Mouse (Mus musculus): ENCODE measurements around the gene Fam240a. TPM values are rescaled to one million over a fixed set of nuclear protein-coding genes. Genes with fewer than 3 reads are reported as not detected.
A peak's percentile ranks its signal among the peaks of the same experiment; 100 is the strongest.

Gene Fam240a
- polyA plus RNA-seq, 1 experiment from 2014 or later: not detected

- Histone ChIP-seq H3K4me2 (replicated peaks; ENCODE audit: low read depth, low read length) (no peak overlapping the region), H3K9me3 (ENCODE audit: control insufficient read depth, low read length) (no peaks in the 10 kb centered on the region), H3K36me3 (ENCODE audit: control insufficient read depth, insufficient read depth, low read length) (no peaks in the 10 kb centered on the region), H3K27ac (ENCODE audit: low read depth, low read length) (no peak overlapping the region), H3K4me1 (replicated peaks; ENCODE audit: control insufficient read depth, insufficient read depth, low read length) (no peaks in the 10 kb centered on the region), H3K9ac (ENCODE audit: low read depth, low read length) (no peak overlapping the region), H3K27me3 (ENCODE audit: control insufficient read depth, insufficient read depth, low read length) (no peaks in the 10 kb centered on the region), H3K4me3 (ENCODE audit: low read depth, low read length) (no peak overlapping the region)
- WGBS: 91% methylated on average over 4 of the region's 4 CpGs
- ATAC-seq (ENCODE audit: low FRiP score) (no peak), DNase-seq (ENCODE audit: low spot score) (no peak)
Measured at GRCm38 (mm10) chr9:110907838-110908630, 8.6 kb downstream of the Fam240a start.

- H3K4me1 ChIP-seq (replicated peaks; ENCODE audit: control insufficient read depth, insufficient read depth, low read length): no peaks in the 10 kb centered on the region
- ATAC-seq (ENCODE audit: low FRiP score): no peak
Measured at GRCm38 (mm10) chr9:110907201-110907837, 9.3 kb downstream of the Fam240a start.

GRCm38 (mm10) chr9:110902271-110902670, 14.4 kb downstream of the Fam240a start:
- H3K4me3 ChIP-seq (ENCODE audit: low read depth, low read length): no peak overlapping the region
- ATAC-seq (ENCODE audit: low FRiP score) (no peak), DNase-seq (ENCODE audit: low spot score) (no peak)
- H3K36me3 ChIP-seq (ENCODE audit: control insufficient read depth, insufficient read depth, low read length): no peaks in the 10 kb centered on the region
- H3K4me1 ChIP-seq (replicated peaks; ENCODE audit: control insufficient read depth, insufficient read depth, low read length): no peaks in the 10 kb centered on the region
- WGBS: 87% methylated on average over 4 of the region's 4 CpGs
- no peak overlapping the region for H3K4me2 ChIP-seq (replicated peaks; ENCODE audit: low read depth, low read length)
- H3K27ac ChIP-seq (ENCODE audit: low read depth, low read length): no peak overlapping the region
- H3K9ac ChIP-seq (ENCODE audit: low read depth, low read length): no peak overlapping the region
- H3K9me3 ChIP-seq (ENCODE audit: control insufficient read depth, low read length): no peaks in the 10 kb centered on the region
- no peaks in the 10 kb centered on the region for H3K27me3 ChIP-seq (ENCODE audit: control insufficient read depth, insufficient read depth, low read length)

More at GRCm38 (mm10) chr9:110907201-110907837, 9.3 kb downstream of the Fam240a start:
- Histone ChIP-seq H3K27ac (ENCODE audit: low read depth, low read length) (no peak overlapping the region), H3K27me3 (ENCODE audit: control insufficient read depth, insufficient read depth, low read length) (no peaks in the 10 kb centered on the region), H3K9ac (ENCODE audit: low read depth, low read length) (no peak overlapping the region), H3K36me3 (ENCODE audit: control insufficient read depth, insufficient read depth, low read length) (no peaks in the 10 kb centered on the region), H3K9me3 (ENCODE audit: control insufficient read depth, low read length) (no peaks in the 10 kb centered on the region), H3K4me3 (ENCODE audit: low read depth, low read length) (no peak overlapping the region), H3K4me2 (replicated peaks; ENCODE audit: low read depth, low read length) (no peak overlapping the region)
- DNase-seq (ENCODE audit: low spot score): no peak
- WGBS: 95% methylated on average over 11 of the region's 11 CpGs

- Histone ChIP-seq H3K36me3 (ENCODE audit: control insufficient read depth, insufficient read depth, low read length) (no peaks in the 10 kb centered on the region), H3K9ac (ENCODE audit: low read depth, low read length) (no peak overlapping the region), H3K27ac (ENCODE audit: low read depth, low read length) (no peak overlapping the region), H3K4me3 (ENCODE audit: low read depth, low read length) (no peak overlapping the region), H3K4me1 (replicated peaks; ENCODE audit: control insufficient read depth, insufficient read depth, low read length) (peaks cover 3% of the 10 kb centered on the region; the same call in 1 of the 2 replicates), H3K4me2 (replicated peaks; ENCODE audit: low read depth, low read length) (no peak overlapping the region), H3K27me3 (ENCODE audit: control insufficient read depth, insufficient read depth, low read length) (no peaks in the 10 kb centered on the region), H3K9me3 (ENCODE audit: control insufficient read depth, low read length) (no peaks in the 10 kb centered on the region)
- WGBS: 88% methylated on average over 6 of the region's 6 CpGs
- ATAC-seq (ENCODE audit: low FRiP score) (no peak), DNase-seq (ENCODE audit: low spot score) (no peak)
Measured at GRCm38 (mm10) chr9:110901204-110901603, 15.5 kb downstream of the Fam240a start.

GRCm38 (mm10) chr9:110899451-110900008, 17.1 kb downstream of the Fam240a start:
- Histone ChIP-seq H3K36me3 (ENCODE audit: control insufficient read depth, insufficient read depth, low read length) (no peaks in the 10 kb centered on the region), H3K4me3 (ENCODE audit: low read depth, low read length) (no peak overlapping the region), H3K4me1 (replicated peaks; ENCODE audit: control insufficient read depth, insufficient read depth, low read length) (peaks cover 6% of the 10 kb centered on the region; the same call in 1 of the 2 replicates), H3K9ac (ENCODE audit: low read depth, low read length) (no peak overlapping the region), H3K4me2 (replicated peaks; ENCODE audit: low read depth, low read length) (no peak overlapping the region), H3K9me3 (ENCODE audit: control insufficient read depth, low read length) (no peaks in the 10 kb centered on the region), H3K27ac (ENCODE audit: low read depth, low read length) (no peak overlapping the region), H3K27me3 (ENCODE audit: control insufficient read depth, insufficient read depth, low read length) (no peaks in the 10 kb centered on the region)
- no peak for ATAC-seq (ENCODE audit: low FRiP score)
- no peak for DNase-seq (ENCODE audit: low spot score)
- 76% methylated on average over 10 of the region's 10 CpGs for WGBS

GRCm38 (mm10) chr9:110896595-110896994, 20.1 kb downstream of the Fam240a start:
- peak; percentile 35 for DNase-seq (ENCODE audit: low spot score)
- no peaks in the 10 kb centered on the region for H3K27me3 ChIP-seq (ENCODE audit: control insufficient read depth, insufficient read depth, low read length)
- no peaks in the 10 kb centered on the region for H3K36me3 ChIP-seq (ENCODE audit: control insufficient read depth, insufficient read depth, low read length)
- H3K4me2 ChIP-seq (replicated peaks; ENCODE audit: low read depth, low read length): peak overlapping the region; percentile 11
- no peaks in the 10 kb centered on the region for H3K9me3 ChIP-seq (ENCODE audit: control insufficient read depth, low read length)
- 5% methylated on average over 6 of the region's 6 CpGs for WGBS
- peaks cover 6% of the 10 kb centered on the region; the same call in 1 of the 2 replicates for H3K4me1 ChIP-seq (replicated peaks; ENCODE audit: control insufficient read depth, insufficient read depth, low read length)
- peak; percentile 62 for ATAC-seq (ENCODE audit: low FRiP score)
- no peak overlapping the region for H3K9ac ChIP-seq (ENCODE audit: low read depth, low read length)
- H3K27ac ChIP-seq (ENCODE audit: low read depth, low read length): no peak overlapping the region
- no peak overlapping the region for H3K4me3 ChIP-seq (ENCODE audit: low read depth, low read length)

- Histone ChIP-seq H3K27ac (ENCODE audit: low read depth, low read length) (no peak overlapping the region), H3K4me1 (replicated peaks; ENCODE audit: control insufficient read depth, insufficient read depth, low read length) (peaks cover 6% of the 10 kb centered on the region; the same call in 1 of the 2 replicates), H3K4me3 (ENCODE audit: low read depth, low read length) (no peak overlapping the region), H3K9ac (ENCODE audit: low read depth, low read length) (no peak overlapping the region), H3K27me3 (ENCODE audit: control insufficient read depth, insufficient read depth, low read length) (no peaks in the 10 kb centered on the region), H3K9me3 (ENCODE audit: control insufficient read depth, low read length) (no peaks in the 10 kb centered on the region), H3K36me3 (ENCODE audit: control insufficient read depth, insufficient read depth, low read length) (no peaks in the 10 kb centered on the region), H3K4me2 (replicated peaks; ENCODE audit: low read depth, low read length) (peak overlapping the region; percentile 11)
- 27% methylated on average over 7 of the region's 7 CpGs for WGBS
- 0 out of 2 replicates have a peak, but pooled peaks have one; percentile 36 for ATAC-seq (ENCODE audit: low FRiP score)
- no peak for DNase-seq (ENCODE audit: low spot score)
Measured at GRCm38 (mm10) chr9:110895994-110896393, 20.7 kb downstream of the Fam240a start.

- ATAC-seq (ENCODE audit: low FRiP score) (no peak), DNase-seq (ENCODE audit: low spot score) (no peak)
- 57% methylated on average over 5 of the region's 5 CpGs for WGBS
Measured at GRCm38 (mm10) chr9:110895507-110895906, 21.2 kb downstream of the Fam240a start.

More at GRCm38 (mm10) chr9:110895507-110895906, 21.2 kb downstream of the Fam240a start:
- Histone ChIP-seq H3K9me3 (ENCODE audit: control insufficient read depth, low read length) (no peaks in the 10 kb centered on the region), H3K9ac (ENCODE audit: low read depth, low read length) (no peak overlapping the region), H3K36me3 (ENCODE audit: control insufficient read depth, insufficient read depth, low read length) (no peaks in the 10 kb centered on the region), H3K4me3 (ENCODE audit: low read depth, low read length) (no peak overlapping the region), H3K27me3 (ENCODE audit: control insufficient read depth, insufficient read depth, low read length) (no peaks in the 10 kb centered on the region), H3K4me2 (replicated peaks; ENCODE audit: low read depth, low read length) (no peak overlapping the region), H3K27ac (ENCODE audit: low read depth, low read length) (no peak overlapping the region), H3K4me1 (replicated peaks; ENCODE audit: control insufficient read depth, insufficient read depth, low read length) (peaks cover 6% of the 10 kb centered on the region; the same call in 1 of the 2 replicates)

Measured in hindbrain, embryonic 11.5 days (tissue).